Mouse (Mus musculus) hindbrain, embryonic 12.5 days (tissue): Measurements from ENCODE around the gene Epgn. TPM values are rescaled to one million over a fixed set of nuclear protein-coding genes. Genes with fewer than 3 reads are reported as not detected.

Source experiments
- ATAC-seq: fragments of 200-750 bp; cut with Nextera tagmentation; 2 replicates; pipeline ENCODE4 v1.8.0; 2017; ENCODE audit warnings: moderate TSS enrichment; ENCODE audit not compliant: low FRiP score
- H3K27ac ChIP-seq: fragments of 300-500 bp; sonication (generic); 2 replicates; pipeline ENCODE4 v1.5.1; 2016; ENCODE audit warnings: mild to moderate bottlenecking
- H3K27me3 ChIP-seq: fragments of 300-500 bp; sonication (generic); 2 replicates; pipeline ENCODE4 v1.6.1; 2016; ENCODE audit warnings: mild to moderate bottlenecking
- H3K36me3 ChIP-seq: fragments of 300-500 bp; sonication (generic); 2 replicates; pipeline ENCODE4 v1.6.1; 2016; ENCODE audit warnings: mild to moderate bottlenecking
- H3K4me1 ChIP-seq: fragments of 300-500 bp; sonication (generic); 2 replicates; pipeline ENCODE4 v1.6.1; 2016
- H3K4me2 ChIP-seq: fragments of 300-500 bp; sonication (generic); replicated peaks from 2 replicates; pipeline ENCODE4 v1.6.1; 2016; ENCODE audit warnings: mild to moderate bottlenecking
- H3K4me3 ChIP-seq: fragments of 300-500 bp; sonication (generic); 2 replicates; pipeline ENCODE4 v1.5.1; 2016; ENCODE audit warnings: mild to moderate bottlenecking
- H3K9ac ChIP-seq: fragments of 300-500 bp; sonication (generic); 2 replicates; pipeline ENCODE4 v1.6.1; 2016; ENCODE audit warnings: mild to moderate bottlenecking, moderate library complexity
- H3K9me3 ChIP-seq: fragments of 300-500 bp; sonication (generic); replicated peaks from 2 replicates; pipeline ENCODE4 v1.6.1; 2016; ENCODE audit warnings: mild to moderate bottlenecking
- WGBS: fragments of 180-500 bp; shearing (Covaris S2); methylation state at CpG from one replicate; pipeline ENCODE4 v1.1.7; 2016; 5-methylcytosine and 5-hydroxymethylcytosine counted together
- polyA plus RNA-seq: library from polyadenylated mRNA; unstranded; fragments of >200 nt; fragmentation: Nextera tagmentation; extraction: Ambion mirVana; gene quantifications from 2 replicates; pipeline ENCODE4 v1.2.1, GENCODE M21; 2016

Epgn gene
- polyA plus RNA-seq, 1 experiment from 2014 or later: 0.18 TPM

DNA sequence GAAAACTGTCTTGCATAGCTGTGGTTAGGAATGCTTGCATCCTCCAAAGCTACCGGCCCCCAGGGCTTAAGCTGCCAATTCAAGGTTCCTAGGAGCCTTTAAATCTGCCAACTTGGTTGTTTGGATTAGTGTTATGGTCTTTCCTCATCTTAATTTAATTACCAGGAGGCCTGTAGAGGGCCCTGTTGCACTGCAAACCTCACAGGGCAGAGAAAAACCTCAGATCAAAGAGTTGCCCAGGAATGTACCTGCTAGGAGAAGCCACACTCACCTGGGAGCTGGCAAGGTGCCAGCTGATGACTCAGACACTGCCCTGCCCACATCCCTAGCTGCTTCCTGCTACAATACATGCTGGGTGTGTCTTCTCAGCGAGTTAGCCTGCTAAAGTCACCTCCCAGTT is 11.3 kb downstream of the Epgn start:
- Histone ChIP-seq H3K27me3 (no peaks in the 10 kb centered on the region), H3K36me3 (no peaks in the 10 kb centered on the region), H3K4me1 (no peaks in the 10 kb centered on the region), H3K4me3 (no peak overlapping the region), H3K9me3 (no peaks in the 10 kb centered on the region), H3K9ac (no peak overlapping the region), H3K27ac (no peak overlapping the region), H3K4me2 (no peak overlapping the region)
- no peak for ATAC-seq
- 27% methylated on average over 2 of the region's 2 CpGs for WGBS

DNA sequence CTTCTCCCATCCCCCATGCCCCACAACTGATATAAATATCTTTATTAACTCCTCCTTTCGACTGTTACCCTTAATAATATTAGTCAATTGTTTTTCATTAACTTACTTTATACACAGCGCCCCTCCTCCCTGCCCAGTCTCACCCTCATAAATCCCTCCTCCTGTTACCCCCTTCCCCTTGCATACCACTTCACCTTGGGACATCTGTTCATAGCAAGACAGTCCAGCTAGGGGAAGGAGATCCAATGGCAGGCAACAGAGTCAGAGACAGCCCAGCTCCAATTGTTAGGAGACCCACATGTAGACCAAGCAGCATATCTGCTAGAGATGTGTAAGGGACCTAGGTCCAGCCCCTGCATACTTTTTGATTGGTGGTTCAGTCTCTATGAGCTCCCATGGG is 11.7 kb downstream of the Epgn start:
- Histone ChIP-seq H3K4me1 (no peaks in the 10 kb centered on the region), H3K27me3 (no peaks in the 10 kb centered on the region), H3K9ac (no peak overlapping the region), H3K4me3 (no peak overlapping the region), H3K4me2 (no peak overlapping the region), H3K27ac (no peak overlapping the region), H3K9me3 (no peaks in the 10 kb centered on the region), H3K36me3 (no peaks in the 10 kb centered on the region)
- WGBS: 86% methylated on average over 2 of the region's 2 CpGs
- ATAC-seq: no peak

GRCm38 (mm10) chr5:91047987-91048386 is 20.7 kb downstream of the Epgn start:
- Histone ChIP-seq H3K27me3 (no peaks in the 10 kb centered on the region), H3K27ac (no peak overlapping the region), H3K9ac (no peak overlapping the region), H3K4me1 (no peaks in the 10 kb centered on the region), H3K4me2 (no peak overlapping the region), H3K9me3 (no peaks in the 10 kb centered on the region), H3K36me3 (no peaks in the 10 kb centered on the region), H3K4me3 (no peak overlapping the region)
- no peak for ATAC-seq
- whole genome bisulfite sequencing: 86% methylated on average over 6 of the region's 6 CpGs

- 88% methylated on average over 8 of the region's 8 CpGs for WGBS
- H3K4me3 ChIP-seq: no peak overlapping the region
- no peak overlapping the region for H3K9ac ChIP-seq
These were observed 21.1 kb downstream of the Epgn start for GRCm38 (mm10) chr5:91048397-91048796.

GRCm38 (mm10) chr5:91072340-91072739 is 45.1 kb downstream of the Epgn start:
- Histone ChIP-seq H3K4me3 (no peak overlapping the region), H3K36me3 (no peaks in the 10 kb centered on the region), H3K9ac (no peak overlapping the region), H3K4me2 (no peak overlapping the region), H3K27me3 (peaks cover 21% of the 10 kb centered on the region), H3K9me3 (no peaks in the 10 kb centered on the region), H3K4me1 (peaks cover 5% of the 10 kb centered on the region), H3K27ac (no peak overlapping the region)
- 72% methylated on average over 4 of the region's 4 CpGs for WGBS
- no peak for ATAC-seq

More at GRCm38 (mm10) chr5:91048397-91048796, 21.1 kb downstream of the Epgn start:
- no peaks in the 10 kb centered on the region for H3K9me3 ChIP-seq
- ATAC-seq: no peak
- H3K4me2 ChIP-seq: no peak overlapping the region
- no peaks in the 10 kb centered on the region for H3K27me3 ChIP-seq
- no peaks in the 10 kb centered on the region for H3K36me3 ChIP-seq
- no peaks in the 10 kb centered on the region for H3K4me1 ChIP-seq
- H3K27ac ChIP-seq: no peak overlapping the region

DNA sequence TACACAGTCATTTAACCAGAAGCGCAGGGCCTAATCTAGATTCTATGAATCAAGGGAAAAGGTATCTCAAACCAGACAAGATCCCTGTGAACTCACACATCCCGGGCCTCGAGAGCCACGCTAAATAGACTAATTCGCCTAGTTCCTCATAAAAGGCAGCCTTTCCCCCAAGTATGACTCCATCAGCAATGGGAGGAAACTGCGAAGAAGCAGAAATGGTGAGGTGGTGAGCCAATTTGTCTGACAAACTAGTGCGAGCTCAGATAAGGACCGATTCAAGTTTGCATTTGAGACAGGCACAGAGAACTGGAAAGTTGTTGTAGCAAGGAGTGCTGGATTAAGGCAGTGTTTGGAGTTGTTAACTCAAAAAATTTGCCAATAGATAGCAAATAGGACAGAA is 46.4 kb downstream of the Epgn start:
- H3K9ac ChIP-seq: no peak overlapping the region
- peaks cover 21% of the 10 kb centered on the region for H3K27me3 ChIP-seq
- no peak overlapping the region for H3K4me3 ChIP-seq
- ATAC-seq: no peak
- H3K9me3 ChIP-seq: no peaks in the 10 kb centered on the region
- no peaks in the 10 kb centered on the region for H3K36me3 ChIP-seq
- WGBS: 81% methylated on average over 8 of the region's 8 CpGs
- no peak overlapping the region for H3K4me2 ChIP-seq
- H3K27ac ChIP-seq: no peak overlapping the region
- peaks cover 5% of the 10 kb centered on the region for H3K4me1 ChIP-seq

GRCm38 (mm10) chr5:91074026-91074425 is 46.8 kb downstream of the Epgn start:
- H3K4me2 ChIP-seq: peak overlapping the region; percentile 59
- H3K36me3 ChIP-seq: no peaks in the 10 kb centered on the region
- peak overlapping the region; percentile 30 for H3K4me3 ChIP-seq
- 43% methylated on average over 8 of the region's 8 CpGs for WGBS
- peaks cover 5% of the 10 kb centered on the region for H3K4me1 ChIP-seq
- peak overlapping the region; percentile 28; the same call in 1 of the 2 replicates for H3K9ac ChIP-seq
- H3K9me3 ChIP-seq: no peaks in the 10 kb centered on the region
- ATAC-seq: 0 out of 2 replicates have a peak, but pooled peaks have one; percentile 29
- no peak overlapping the region for H3K27ac ChIP-seq
- peaks cover 21% of the 10 kb centered on the region for H3K27me3 ChIP-seq

GRCm38 (mm10) chr5:91074450-91074950 is 47.2 kb downstream of the Epgn start, which contains the start of gene Ereg:
Ereg (plus strand) TSS chr5:91074622.
- no peaks in the 10 kb centered on the region for H3K9me3 ChIP-seq
- 1% methylated on average over 25 of the region's 25 CpGs for WGBS
- H3K4me1 ChIP-seq: peaks cover 5% of the 10 kb centered on the region
- ATAC-seq: peak; percentile 60; the same call in 1 of the 2 replicates
- peak within 1 kb of the TSS; percentile 59 for H3K4me2 ChIP-seq
- H3K36me3 ChIP-seq: no peaks in the 10 kb centered on the region
- no peak within 1 kb of the TSS for H3K27ac ChIP-seq
- peak within 1 kb of the TSS; percentile 28; the same call in 1 of the 2 replicates for H3K9ac ChIP-seq
- peaks cover 21% of the 10 kb centered on the region for H3K27me3 ChIP-seq
- H3K4me3 ChIP-seq: peak within 1 kb of the TSS; percentile 30

DNA sequence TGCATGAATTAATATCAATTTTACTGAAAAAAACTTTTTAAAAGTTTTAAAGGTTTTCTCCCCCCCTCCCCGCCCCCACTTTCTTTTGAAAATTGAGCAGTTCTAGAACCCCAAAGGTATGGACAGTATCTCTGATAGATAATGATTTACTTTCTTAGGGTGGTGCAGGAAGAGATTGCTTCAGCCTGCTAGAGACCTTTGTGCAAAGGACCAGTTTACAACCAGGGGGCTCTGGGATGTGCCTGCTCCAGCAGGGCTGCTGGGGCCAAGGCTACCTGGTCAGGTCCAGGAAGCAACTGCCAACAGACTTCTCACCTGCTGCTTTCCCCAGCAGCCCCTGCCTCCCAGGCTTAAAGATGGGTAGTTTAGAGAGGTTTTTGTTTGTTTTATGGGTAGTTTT is 47.8 kb downstream of the Epgn start:
- ATAC-seq: no peak
- no peaks in the 10 kb centered on the region for H3K36me3 ChIP-seq
- H3K4me1 ChIP-seq: peaks cover 5% of the 10 kb centered on the region
- peaks cover 21% of the 10 kb centered on the region for H3K27me3 ChIP-seq
- H3K9ac ChIP-seq: no peak overlapping the region
- no peak overlapping the region for H3K27ac ChIP-seq
- WGBS: 53% methylated on average over 1 of the region's 1 CpGs
- H3K9me3 ChIP-seq: no peaks in the 10 kb centered on the region
- H3K4me3 ChIP-seq: no peak overlapping the region
- H3K4me2 ChIP-seq: peak overlapping the region; percentile 59

DNA sequence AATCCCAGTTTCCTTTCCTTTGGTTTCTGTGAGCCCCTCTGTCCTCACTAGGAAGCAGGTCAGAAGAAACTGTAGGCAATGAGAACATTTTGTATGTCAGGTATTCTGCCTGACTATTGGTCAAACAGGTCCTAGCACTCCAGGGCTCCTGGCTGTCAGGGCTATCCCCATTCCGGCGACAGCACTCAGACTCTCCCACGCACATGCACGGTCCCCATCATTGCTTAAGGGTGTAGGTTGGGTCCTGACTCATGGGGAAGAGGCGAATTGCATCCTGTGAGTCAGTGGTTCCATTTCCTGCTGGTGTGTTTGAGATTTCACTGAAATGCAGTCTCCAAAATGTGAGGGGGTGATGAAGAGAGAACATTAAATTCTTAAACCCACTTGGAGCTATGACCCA is 55.8 kb downstream of the Epgn start:
- ATAC-seq: no peak
- Histone ChIP-seq H3K9me3 (no peaks in the 10 kb centered on the region), H3K4me2 (no peak overlapping the region), H3K4me3 (no peak overlapping the region), H3K27me3 (no peaks in the 10 kb centered on the region), H3K9ac (no peak overlapping the region), H3K4me1 (no peaks in the 10 kb centered on the region), H3K27ac (no peak overlapping the region), H3K36me3 (no peaks in the 10 kb centered on the region)
- 84% methylated on average over 5 of the region's 5 CpGs for WGBS

Other genes with a start within 250 kb of the Epgn start
- not detected in 2 replicates for gene Cxcl3, start 241.4 kb upstream of the Epgn start, polyA plus RNA-seq
- 0.10 TPM in 1 of 2 replicates, not detected in the other for gene Cxcl15, start 232.9 kb upstream of the Epgn start, polyA plus RNA-seq
- 0.25 and 0.30 TPM in 2 replicates for gene Cxcl1, start 136.2 kb upstream of the Epgn start, polyA plus RNA-seq
- not detected in 2 replicates for gene Cxcl2, start 123.6 kb upstream of the Epgn start, polyA plus RNA-seq
- 91.6 and 94.2 TPM in 2 replicates for gene Mthfd2l, start 96.3 kb upstream of the Epgn start, polyA plus RNA-seq
- gene Ereg, start 47.2 kb downstream of the Epgn start, polyA plus RNA-seq: not detected in 2 replicates
- not detected in 2 replicates for gene Areg, start 112.1 kb downstream of the Epgn start, polyA plus RNA-seq